Mouse (Mus musculus): ENCODE measurements around the gene Vgll4. TPM values are rescaled to one million over a fixed set of nuclear protein-coding genes. Genes with fewer than 3 reads are reported as not detected.

Gene Vgll4
- total and polyA plus RNA-seq, 2 experiments: 24.3 to 44.5 TPM

DNA sequence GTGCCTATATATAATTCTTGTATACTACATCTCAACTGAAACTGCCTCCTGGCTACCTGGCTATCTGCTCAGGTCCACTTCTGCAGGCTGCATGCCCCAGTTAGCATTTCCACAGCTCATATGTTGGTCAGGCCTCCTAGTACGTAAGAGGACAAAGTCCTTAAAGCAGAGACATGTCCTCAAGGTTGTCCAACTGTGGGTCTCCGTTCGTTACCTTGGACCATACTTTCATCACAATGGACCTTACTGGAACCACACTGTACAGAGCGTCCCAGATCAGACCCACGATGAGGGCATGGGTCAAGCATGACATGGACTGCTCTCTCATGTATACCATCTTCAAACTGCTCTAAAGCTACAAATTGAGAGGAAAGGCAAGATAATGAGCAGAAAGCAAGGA lies 16.2 kb downstream of the Vgll4 start:
- H3K27me3 ChIP-seq (ENCODE audit: control insufficient read depth, insufficient read depth, low read length): no peaks in the 10 kb centered on the region
- 22% methylated on average over 5 of the region's 5 CpGs for WGBS
- H3K9ac ChIP-seq (ENCODE audit: low read depth, low read length): no peak overlapping the region
- peaks cover 6% of the 10 kb centered on the region for H3K4me1 ChIP-seq (ENCODE audit: control insufficient read depth, insufficient read depth, low read length)
- TF ChIP-seq CTCF (IDR thresholded peaks at IDR 0.05; ENCODE audit: low read depth, low read length) (no peak), POLR2A (IDR thresholded peaks at IDR 0.05; ENCODE audit: extremely low read depth, insufficient read depth, low read length) (no peak)
- H3K27ac ChIP-seq (replicated peaks; ENCODE audit: insufficient read depth, low read depth, low read length): peak overlapping the region; percentile 88
- H3K79me2 ChIP-seq (ENCODE audit: control insufficient read depth, insufficient read depth, low read length): peaks cover 25% of the 10 kb centered on the region; the same call in 1 of the 2 replicates
- no peaks in the 10 kb centered on the region for H3K36me3 ChIP-seq (ENCODE audit: control insufficient read depth, insufficient read depth, low read length)
- H3K4me3 ChIP-seq (ENCODE audit: insufficient read depth, low read depth, low read length): no peak overlapping the region
- peak; percentile 95 for DNase-seq (ENCODE audit: extremely low read depth, low read depth, low spot score)

DNA sequence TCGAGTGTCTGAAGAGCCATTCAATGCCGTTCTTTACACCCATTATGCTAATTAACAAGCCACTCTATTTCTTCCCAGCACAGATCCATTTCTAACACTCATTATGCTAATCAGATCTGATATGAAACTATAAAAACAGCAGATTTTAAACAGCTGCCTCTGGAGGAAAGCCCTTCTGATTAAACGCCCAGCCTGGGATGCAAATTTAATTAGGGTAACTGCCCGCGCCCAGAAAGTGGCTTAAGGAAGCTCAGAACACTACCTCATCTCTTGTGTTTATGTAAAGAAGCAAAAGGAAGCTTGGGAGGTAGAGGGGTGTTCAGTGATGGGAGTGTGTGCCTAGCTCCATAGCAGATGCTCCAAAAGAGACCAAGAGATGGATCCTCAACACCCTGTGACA lies 17.4 kb downstream of the Vgll4 start:
- DNase-seq (ENCODE audit: extremely low read depth, low read depth, low spot score): no peak
- Histone ChIP-seq H3K4me3 (ENCODE audit: insufficient read depth, low read depth, low read length) (no peak overlapping the region), H3K27ac (replicated peaks; ENCODE audit: insufficient read depth, low read depth, low read length) (no peak overlapping the region), H3K4me1 (ENCODE audit: control insufficient read depth, insufficient read depth, low read length) (peaks cover 6% of the 10 kb centered on the region), H3K27me3 (ENCODE audit: control insufficient read depth, insufficient read depth, low read length) (no peaks in the 10 kb centered on the region), H3K79me2 (ENCODE audit: control insufficient read depth, insufficient read depth, low read length) (peaks cover 20% of the 10 kb centered on the region; the same call in 1 of the 2 replicates), H3K36me3 (ENCODE audit: control insufficient read depth, insufficient read depth, low read length) (no peaks in the 10 kb centered on the region), H3K9ac (ENCODE audit: low read depth, low read length) (no peak overlapping the region)
- TF ChIP-seq POLR2A (IDR thresholded peaks at IDR 0.05; ENCODE audit: extremely low read depth, insufficient read depth, low read length) (no peak), CTCF (IDR thresholded peaks at IDR 0.05; ENCODE audit: low read depth, low read length) (no peak)
- WGBS: 80% methylated on average over 5 of the region's 5 CpGs

- peaks cover 24% of the 10 kb centered on the region; the same call in 1 of the 2 replicates for H3K79me2 ChIP-seq (ENCODE audit: control insufficient read depth, insufficient read depth, low read length)
- H3K27me3 ChIP-seq (ENCODE audit: control insufficient read depth, insufficient read depth, low read length): no peaks in the 10 kb centered on the region
- no peak for TF ChIP-seq CTCF (IDR thresholded peaks at IDR 0.05; ENCODE audit: low read depth, low read length)
- peak overlapping the region; percentile 93 for H3K27ac ChIP-seq (replicated peaks; ENCODE audit: insufficient read depth, low read depth, low read length)
- no peaks in the 10 kb centered on the region for H3K36me3 ChIP-seq (ENCODE audit: control insufficient read depth, insufficient read depth, low read length)
- no peak overlapping the region for H3K4me3 ChIP-seq (ENCODE audit: insufficient read depth, low read depth, low read length)
- peak overlapping the region; percentile 69 for H3K9ac ChIP-seq (ENCODE audit: low read depth, low read length)
- WGBS: 56% methylated on average over 14 of the region's 14 CpGs
- peak; percentile 97 for DNase-seq (ENCODE audit: extremely low read depth, low read depth, low spot score)
- peaks cover 24% of the 10 kb centered on the region for H3K4me1 ChIP-seq (ENCODE audit: control insufficient read depth, insufficient read depth, low read length)
Observed at GRCm38 (mm10) chr6:114944456-114945438, 25.0 kb downstream of the Vgll4 start.

- WGBS: 12% methylated on average over 8 of the region's 8 CpGs
- Histone ChIP-seq H3K9ac (ENCODE audit: low read depth, low read length) (peak overlapping the region; percentile 78), H3K27me3 (ENCODE audit: control insufficient read depth, insufficient read depth, low read length) (no peaks in the 10 kb centered on the region), H3K36me3 (ENCODE audit: control insufficient read depth, insufficient read depth, low read length) (no peaks in the 10 kb centered on the region), H3K79me2 (ENCODE audit: control insufficient read depth, insufficient read depth, low read length) (peaks cover 33% of the 10 kb centered on the region; the same call in 1 of the 2 replicates), H3K4me3 (ENCODE audit: insufficient read depth, low read depth, low read length) (peak overlapping the region; percentile 67), H3K4me1 (ENCODE audit: control insufficient read depth, insufficient read depth, low read length) (peaks cover 24% of the 10 kb centered on the region), H3K27ac (replicated peaks; ENCODE audit: insufficient read depth, low read depth, low read length) (peak overlapping the region; percentile 96)
- peak; percentile 79 for DNase-seq (ENCODE audit: extremely low read depth, low read depth, low spot score)
- TF ChIP-seq POLR2A (IDR thresholded peaks at IDR 0.05; ENCODE audit: extremely low read depth, insufficient read depth, low read length): no peak
- no peak for TF ChIP-seq CTCF (IDR thresholded peaks at IDR 0.05; ENCODE audit: low read depth, low read length)
Observed at GRCm38 (mm10) chr6:114941201-114941849, 28.5 kb downstream of the Vgll4 start.

DNA sequence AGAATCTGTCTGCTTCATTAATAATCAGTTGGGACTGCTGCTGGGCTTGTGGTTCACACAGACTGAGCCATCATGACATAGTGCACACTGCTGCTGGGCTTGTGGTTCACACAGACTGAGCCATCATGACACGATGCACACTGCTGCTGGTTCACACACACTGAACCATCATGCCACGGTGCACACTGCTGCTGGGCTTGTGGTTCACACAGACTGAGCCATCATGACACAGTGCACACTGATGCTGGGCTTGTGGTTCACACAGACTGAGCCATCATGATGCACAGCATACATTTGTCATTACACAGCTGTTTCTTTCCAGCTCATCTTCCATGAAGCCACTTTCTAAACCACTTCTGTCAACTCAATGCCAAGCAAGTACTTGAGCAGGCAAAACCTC lies 30.1 kb downstream of the Vgll4 start:
- DNase-seq (ENCODE audit: extremely low read depth, low read depth, low spot score): no peak
- no peak overlapping the region for H3K4me3 ChIP-seq (ENCODE audit: insufficient read depth, low read depth, low read length)
- TF ChIP-seq CTCF (IDR thresholded peaks at IDR 0.05; ENCODE audit: low read depth, low read length) (no peak), POLR2A (IDR thresholded peaks at IDR 0.05; ENCODE audit: extremely low read depth, insufficient read depth, low read length) (no peak)
- 87% methylated on average over 2 of the region's 2 CpGs for WGBS
- peaks cover 39% of the 10 kb centered on the region; the same call in 1 of the 2 replicates for H3K79me2 ChIP-seq (ENCODE audit: control insufficient read depth, insufficient read depth, low read length)
- no peaks in the 10 kb centered on the region for H3K36me3 ChIP-seq (ENCODE audit: control insufficient read depth, insufficient read depth, low read length)
- H3K27ac ChIP-seq (replicated peaks; ENCODE audit: insufficient read depth, low read depth, low read length): no peak overlapping the region
- peaks cover 20% of the 10 kb centered on the region for H3K4me1 ChIP-seq (ENCODE audit: control insufficient read depth, insufficient read depth, low read length)
- no peaks in the 10 kb centered on the region for H3K27me3 ChIP-seq (ENCODE audit: control insufficient read depth, insufficient read depth, low read length)
- no peak overlapping the region for H3K9ac ChIP-seq (ENCODE audit: low read depth, low read length)

Measured in liver, adult 2 months (tissue).